Mouse (Mus musculus) kidney, postnatal 0 days (tissue): ENCODE measurements around the gene Meox2. TPM values are rescaled to one million over a fixed set of nuclear protein-coding genes. Genes with fewer than 3 reads are reported as not detected.

Experiments
- ATAC-seq: fragments of 200-750 bp; cut with Nextera tagmentation; replicated peaks from 2 replicates; pipeline ENCODE4 v1.8.0; 2017; ENCODE audit warnings: low read depth, moderate number of reproducible peaks, moderate TSS enrichment, moderate library complexity; ENCODE audit not compliant: low FRiP score
- DNase-seq: peaks from one replicate; pipeline ENCODE4 v3.0.0-alpha.2; 2016; ENCODE audit warnings: low spot score
- H3K27ac ChIP-seq: fragments of 300-500 bp; sonication (generic); 2 replicates; pipeline ENCODE4 v1.5.1; 2014; ENCODE audit warnings: mild to moderate bottlenecking
- H3K27me3 ChIP-seq: fragments of 300-500 bp; sonication (generic); 2 replicates; pipeline ENCODE4 v1.6.1; 2014; ENCODE audit warnings: low read length, mixed read lengths; ENCODE audit not compliant: insufficient read depth
- H3K36me3 ChIP-seq: fragments of 300-500 bp; sonication (generic); 2 replicates; pipeline ENCODE4 v1.6.1; 2014; ENCODE audit warnings: low read length, mixed read lengths; ENCODE audit not compliant: insufficient read depth
- H3K4me1 ChIP-seq: fragments of 300-500 bp; sonication (generic); replicated peaks from 2 replicates; pipeline ENCODE4 v1.6.1; 2014; ENCODE audit warnings: antibody characterized with exemption, low read length, mixed read lengths; ENCODE audit not compliant: insufficient read depth
- H3K4me2 ChIP-seq: fragments of 300-500 bp; sonication (generic); 2 replicates; pipeline ENCODE4 v1.6.1; 2014; ENCODE audit warnings: mild to moderate bottlenecking, low read length, moderate library complexity, mixed read lengths
- H3K4me3 ChIP-seq: fragments of 300-500 bp; sonication (generic); replicated peaks from 2 replicates; pipeline ENCODE4 v1.5.1; 2014; ENCODE audit warnings: low read depth, low read length
- H3K9ac ChIP-seq: fragments of 300-500 bp; sonication (generic); 2 replicates; pipeline ENCODE4 v1.6.1; 2014; ENCODE audit warnings: low read depth, low read length
- H3K9me3 ChIP-seq: fragments of 300-500 bp; sonication (generic); replicated peaks from 2 replicates; pipeline ENCODE4 v1.6.1; 2016; ENCODE audit warnings: low read length, inconsistent platforms, mixed read lengths
- CTCF ChIP-seq: IDR thresholded peaks from 2 replicates; pipeline ENCODE4 v1.5.1; 2016; ENCODE audit warnings: antibody characterized with exemption, low read depth, mild to moderate bottlenecking, moderate library complexity
- WGBS: fragments of 180-500 bp; shearing (Covaris S2); extraction: QIAGEN DNeasy Blood & Tissue Kit; methylation state at CpG from one replicate; pipeline ENCODE4 v1.1.7; 2014; 5-methylcytosine and 5-hydroxymethylcytosine counted together
- polyA plus RNA-seq: library from polyadenylated mRNA; unstranded; fragments of >200 nt; fragmentation: Nextera tagmentation; extraction: Ambion mirVana; gene quantifications from 2 replicates; pipeline ENCODE4 v1.2.1, GENCODE M21; 2015

The Meox2 gene
- polyA plus RNA-seq, 1 experiment from 2014 or later, result 3.8 TPM

- Histone ChIP-seq H3K4me3 (peak overlapping the region; percentile 51), H3K27me3 (peaks cover 5% of the 10 kb centered on the region; the same call in 1 of the 2 replicates), H3K4me1 (peaks cover 10% of the 10 kb centered on the region), H3K9me3 (no peaks in the 10 kb centered on the region), H3K9ac (peak overlapping the region; percentile 37; the same call in 1 of the 2 replicates), H3K36me3 (no peaks in the 10 kb centered on the region), H3K27ac (no peak overlapping the region), H3K4me2 (peak overlapping the region; percentile 79)
- ATAC-seq, result no peak; the same call in 1 of the 2 replicates
- TF ChIP-seq CTCF, result no peak
- DNase-seq, result no peak
- whole genome bisulfite sequencing, result 27% methylated on average over 20 of the region's 20 CpGs
Measured at GRCm38 (mm10) chr12:37107713-37108389, 489 bp upstream of the Meox2 start.

- Histone ChIP-seq H3K4me1 (peaks cover 10% of the 10 kb centered on the region), H3K27ac (no peak overlapping the region), H3K4me2 (peak overlapping the region; percentile 79), H3K9ac (peak overlapping the region; percentile 6; the same call in 1 of the 2 replicates), H3K36me3 (no peaks in the 10 kb centered on the region), H3K9me3 (no peaks in the 10 kb centered on the region), H3K4me3 (peak overlapping the region; percentile 51), H3K27me3 (peaks cover 5% of the 10 kb centered on the region; the same call in 1 of the 2 replicates)
- peak; percentile 55 for ATAC-seq
- peak; percentile 47 for DNase-seq
- no peak for TF ChIP-seq CTCF
- WGBS, result 1% methylated on average over 29 of the region's 29 CpGs
Measured at GRCm38 (mm10) chr12:37108819-37109473, 606 bp downstream of the Meox2 start.

GRCm38 (mm10) chr12:37109474-37110012 is 1.2 kb downstream of the Meox2 start:
- peak overlapping the region; percentile 51 for H3K4me3 ChIP-seq
- WGBS, result 3% methylated on average over 18 of the region's 18 CpGs
- H3K4me2 ChIP-seq, result peak overlapping the region; percentile 79
- H3K27ac ChIP-seq, result no peak overlapping the region
- peaks cover 10% of the 10 kb centered on the region for H3K4me1 ChIP-seq
- peak overlapping the region; percentile 6; the same call in 1 of the 2 replicates for H3K9ac ChIP-seq
- H3K36me3 ChIP-seq, result no peaks in the 10 kb centered on the region
- TF ChIP-seq CTCF, result no peak
- H3K9me3 ChIP-seq, result no peaks in the 10 kb centered on the region
- H3K27me3 ChIP-seq, result peaks cover 5% of the 10 kb centered on the region; the same call in 1 of the 2 replicates
- DNase-seq (no peak), ATAC-seq (peak; percentile 16; the same call in 1 of the 2 replicates)

GRCm38 (mm10) chr12:37110977-37111376 is 2.6 kb downstream of the Meox2 start:
- peaks cover 5% of the 10 kb centered on the region; the same call in 1 of the 2 replicates for H3K27me3 ChIP-seq
- DNase-seq (no peak), ATAC-seq (no peak)
- H3K36me3 ChIP-seq, result no peaks in the 10 kb centered on the region
- H3K4me1 ChIP-seq, result peaks cover 10% of the 10 kb centered on the region
- H3K9ac ChIP-seq, result no peak overlapping the region
- peak overlapping the region; percentile 4; the same call in 1 of the 2 replicates for H3K4me3 ChIP-seq
- TF ChIP-seq CTCF, result no peak
- H3K4me2 ChIP-seq, result peak overlapping the region; percentile 33
- H3K9me3 ChIP-seq, result no peaks in the 10 kb centered on the region
- no peak overlapping the region for H3K27ac ChIP-seq
- 31% methylated on average over 9 of the region's 9 CpGs for WGBS

DNA sequence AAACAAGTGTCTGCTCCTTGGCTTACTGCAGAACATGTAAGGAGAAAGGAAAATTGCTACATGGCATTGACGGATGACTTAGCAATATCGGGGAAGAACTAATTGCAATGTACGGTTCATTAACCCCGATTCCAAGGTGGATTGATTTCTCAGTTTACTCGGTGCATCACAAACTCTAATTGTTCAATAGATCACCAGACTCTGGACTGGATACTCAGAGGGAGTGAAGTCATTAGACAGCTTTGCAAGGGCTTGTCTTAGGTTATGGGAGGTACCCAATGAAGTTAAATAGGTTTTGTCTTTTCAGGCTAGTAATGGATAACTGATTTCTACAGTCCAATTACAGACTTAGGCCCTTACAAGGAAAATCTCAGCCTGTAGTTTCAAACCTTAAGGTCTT is 10.9 kb downstream of the Meox2 start:
- H3K9me3 ChIP-seq, result no peaks in the 10 kb centered on the region
- H3K4me3 ChIP-seq, result no peak overlapping the region
- ATAC-seq, result peak; percentile 61; the same call in 1 of the 2 replicates
- no peak for TF ChIP-seq CTCF
- peak; percentile 46 for DNase-seq
- H3K36me3 ChIP-seq, result no peaks in the 10 kb centered on the region
- H3K27ac ChIP-seq, result no peak overlapping the region
- H3K9ac ChIP-seq, result no peak overlapping the region
- H3K27me3 ChIP-seq, result no peaks in the 10 kb centered on the region
- WGBS, result 47% methylated on average over 5 of the region's 5 CpGs
- H3K4me1 ChIP-seq, result no peaks in the 10 kb centered on the region
- no peak overlapping the region for H3K4me2 ChIP-seq

DNA sequence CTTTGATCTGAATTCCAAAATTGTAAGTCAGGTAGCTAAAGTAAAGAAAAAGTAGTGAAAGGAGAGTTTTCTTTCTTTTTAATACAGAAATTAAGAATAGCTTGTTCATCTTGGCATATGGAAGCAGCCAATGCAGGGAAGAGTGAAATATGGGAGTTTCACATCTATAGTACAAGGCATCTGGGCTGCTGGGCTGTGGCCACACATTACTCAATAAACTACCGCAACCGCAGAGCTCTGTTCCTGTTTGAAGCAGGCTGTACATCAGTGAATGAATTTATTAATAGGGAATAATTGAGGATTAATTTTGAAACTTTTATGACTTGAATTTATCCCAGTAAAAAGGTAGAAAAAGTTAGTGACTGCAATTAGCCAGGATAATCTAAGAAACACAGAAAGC is 15.4 kb downstream of the Meox2 start:
- no peak for ATAC-seq
- no peak overlapping the region for H3K9ac ChIP-seq
- WGBS, result 78% methylated on average over 2 of the region's 2 CpGs
- H3K4me2 ChIP-seq, result no peak overlapping the region
- no peaks in the 10 kb centered on the region for H3K4me1 ChIP-seq
- H3K4me3 ChIP-seq, result no peak overlapping the region
- H3K27me3 ChIP-seq, result no peaks in the 10 kb centered on the region
- H3K27ac ChIP-seq, result no peak overlapping the region
- DNase-seq, result no peak
- no peaks in the 10 kb centered on the region for H3K36me3 ChIP-seq
- no peak for TF ChIP-seq CTCF
- no peaks in the 10 kb centered on the region for H3K9me3 ChIP-seq
